Mouse (Mus musculus): ENCODE data around the gene Pfkp.

Gene Pfkp

DNA sequence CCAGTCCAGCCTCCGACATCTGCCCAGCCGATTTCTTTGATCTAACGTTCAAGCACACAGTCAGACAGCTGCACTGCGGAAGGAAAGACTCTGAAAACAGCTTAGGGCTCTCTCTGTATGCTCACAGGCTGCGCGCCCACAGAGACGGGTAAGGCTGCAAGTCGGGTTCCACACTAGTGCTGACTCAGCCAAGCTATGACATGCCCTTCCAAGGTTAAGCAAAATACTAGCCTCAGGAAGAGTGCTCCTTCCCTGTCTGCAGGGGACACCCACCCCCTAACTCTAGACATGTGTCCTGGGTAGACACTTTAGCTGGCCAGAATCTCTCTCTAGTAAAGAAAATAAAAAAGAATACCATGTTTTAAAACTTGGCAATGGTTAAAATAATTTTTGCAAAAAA lies 48.0 kb downstream of the Pfkp start:
- no peak for DNase-seq

DNA sequence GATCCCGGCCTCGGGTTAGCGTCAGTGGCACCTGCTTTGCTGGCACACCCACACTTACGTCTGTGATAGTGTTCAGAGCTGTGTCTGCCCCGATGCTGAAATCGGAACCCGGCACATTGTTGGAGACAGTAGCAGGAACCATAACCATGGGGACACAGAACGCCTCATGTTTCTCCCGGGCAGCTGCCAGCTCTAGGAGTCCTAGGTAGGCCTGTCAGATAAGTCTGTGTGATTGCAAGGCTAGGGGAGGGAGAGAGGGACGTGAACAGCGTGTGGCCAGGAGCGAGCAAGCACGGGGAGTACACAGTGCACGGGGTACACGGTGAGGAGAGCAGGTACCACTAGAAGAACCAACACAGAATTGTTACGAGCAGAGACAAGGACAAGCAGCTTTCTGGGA lies 50.8 kb downstream of the Pfkp start:
- DNase-seq, result no peak

DNA sequence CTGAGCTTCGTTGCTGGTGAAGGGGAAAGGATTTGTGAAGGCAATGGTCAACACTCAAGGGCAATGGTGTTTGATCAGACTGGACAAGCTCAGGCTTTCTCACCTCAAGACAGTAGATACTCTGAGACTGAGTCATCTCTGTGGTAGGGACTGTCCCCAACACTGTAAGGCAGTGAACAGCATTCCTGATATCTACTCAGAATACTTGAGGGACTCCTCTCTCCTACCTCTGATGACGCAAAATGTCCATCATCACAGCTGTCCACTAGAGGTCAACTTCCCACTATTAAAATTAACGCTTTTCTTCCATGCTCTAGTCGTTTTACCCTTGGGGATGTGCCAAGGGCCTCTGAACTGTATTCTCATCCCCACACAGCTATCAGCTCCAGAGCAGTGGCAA lies 53.2 kb downstream of the Pfkp start:
- no peak for DNase-seq

DNA sequence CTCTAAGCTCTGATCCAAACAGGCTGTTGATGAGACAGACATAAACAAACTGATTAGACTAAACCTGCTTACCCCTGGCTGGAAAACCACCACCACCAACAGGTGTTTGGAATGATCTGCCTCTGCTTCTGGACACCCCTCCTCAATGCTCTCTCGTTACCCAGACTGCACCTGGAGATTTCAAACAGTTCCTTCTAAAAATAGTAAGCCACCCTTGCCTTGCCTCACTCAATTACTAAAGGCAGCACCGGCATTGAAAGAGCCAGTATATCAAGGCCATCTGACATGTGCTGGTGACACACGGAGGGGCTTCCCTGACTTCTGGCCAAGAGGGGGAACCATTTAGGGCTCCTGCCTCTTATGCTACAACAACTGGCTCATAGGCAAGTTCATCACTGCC lies 57.7 kb downstream of the Pfkp start:
- DNase-seq, result peak; percentile 9

DNA sequence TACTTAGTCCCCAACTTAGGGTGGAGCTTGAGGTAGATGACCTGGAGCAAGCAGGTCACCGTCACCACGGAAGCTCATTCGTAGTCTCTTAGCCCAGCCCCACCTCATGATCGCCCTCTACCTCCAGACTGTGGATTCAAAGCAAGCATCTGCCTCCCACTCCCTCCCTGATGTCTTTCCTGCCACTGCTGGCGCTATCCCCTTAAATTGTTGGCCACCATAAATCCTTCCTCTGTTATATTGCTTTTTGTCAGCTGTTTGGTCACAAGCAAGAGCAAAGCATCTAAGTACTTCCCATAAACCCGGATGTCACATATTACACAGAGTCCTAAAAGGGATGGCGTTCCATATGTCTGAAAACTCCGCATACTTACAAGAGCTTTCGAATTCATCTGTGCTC lies 62.6 kb downstream of the Pfkp start:
- no peak for DNase-seq

DNA sequence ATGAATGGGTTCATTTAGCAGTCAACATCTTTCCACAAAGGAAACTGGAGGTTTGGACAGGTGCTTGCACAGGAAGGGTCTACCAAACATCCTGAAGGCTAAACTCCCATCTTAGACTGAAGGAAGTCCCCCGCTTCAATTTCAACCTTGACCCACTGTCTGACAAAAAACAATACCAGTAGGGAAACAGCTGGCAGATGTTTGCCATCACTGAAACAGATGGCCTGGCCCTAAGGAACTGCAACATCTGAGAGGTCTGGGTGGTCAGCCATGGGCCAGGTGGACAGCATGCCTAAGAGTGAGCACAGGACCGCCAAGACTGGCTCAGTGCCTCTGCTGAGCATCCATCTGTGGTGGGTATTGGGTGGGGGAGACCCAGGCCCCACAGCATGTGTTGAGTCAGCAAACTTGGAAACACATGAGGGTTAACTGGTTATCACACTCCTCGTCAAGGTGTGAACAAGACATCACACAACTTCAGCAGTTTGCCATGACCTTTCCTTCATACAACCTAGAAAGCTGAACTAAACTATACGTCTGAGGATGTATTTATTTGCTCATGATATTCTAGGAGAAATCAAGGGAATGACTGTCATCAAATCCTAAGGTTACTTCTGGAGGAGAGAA lies 65.0 kb downstream of the Pfkp start:
- DNase-seq, result no peak

DNA sequence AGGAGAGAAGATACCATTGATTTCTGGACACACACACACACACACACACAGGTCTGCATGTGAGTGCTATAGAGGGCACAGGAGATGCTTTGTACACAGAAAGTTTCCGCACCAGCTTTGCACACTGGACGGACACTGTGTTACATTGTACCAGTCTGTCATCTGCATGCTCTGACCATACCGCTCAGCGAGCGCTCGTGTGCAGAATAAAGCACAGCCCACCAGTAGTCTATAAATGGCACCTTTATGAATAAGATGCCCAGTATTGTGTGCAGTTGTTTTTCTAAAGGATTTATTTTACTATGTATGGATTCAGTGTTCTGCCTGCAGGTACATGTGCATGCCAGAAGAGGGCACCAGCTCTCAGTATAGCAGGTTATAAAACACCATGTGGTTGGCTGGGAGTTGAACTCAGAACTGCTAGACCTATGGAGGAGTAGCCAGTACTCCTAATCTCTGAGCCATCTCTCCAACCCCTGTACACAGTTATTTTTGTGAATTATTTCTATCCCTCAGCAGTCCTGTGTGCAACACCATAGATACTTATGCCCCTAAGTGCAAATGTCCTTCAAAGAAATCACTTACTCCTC lies 72.6 kb downstream of the Pfkp start:
- DNase-seq, result peak; percentile 34

DNA sequence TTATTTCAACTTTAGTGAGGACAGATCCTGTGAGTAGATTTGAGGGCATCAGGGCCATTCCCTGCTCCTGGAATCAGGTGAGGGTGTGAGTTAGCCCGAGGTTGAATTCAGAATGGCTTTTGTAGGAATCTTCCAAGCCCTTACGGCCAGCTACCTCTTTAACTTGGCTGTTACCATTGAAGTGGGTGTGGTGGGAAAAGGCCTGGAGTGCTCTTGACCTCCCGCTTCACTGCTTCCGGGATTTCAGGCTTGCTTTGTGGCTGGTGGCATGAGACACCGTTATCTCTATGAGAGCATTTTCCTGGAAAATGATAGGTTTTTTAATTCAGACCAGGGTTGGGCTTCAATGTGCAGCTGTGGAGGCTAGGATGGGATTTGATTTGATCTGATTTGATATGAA lies 83.0 kb downstream of the Pfkp start:
- no peak for DNase-seq

DNA sequence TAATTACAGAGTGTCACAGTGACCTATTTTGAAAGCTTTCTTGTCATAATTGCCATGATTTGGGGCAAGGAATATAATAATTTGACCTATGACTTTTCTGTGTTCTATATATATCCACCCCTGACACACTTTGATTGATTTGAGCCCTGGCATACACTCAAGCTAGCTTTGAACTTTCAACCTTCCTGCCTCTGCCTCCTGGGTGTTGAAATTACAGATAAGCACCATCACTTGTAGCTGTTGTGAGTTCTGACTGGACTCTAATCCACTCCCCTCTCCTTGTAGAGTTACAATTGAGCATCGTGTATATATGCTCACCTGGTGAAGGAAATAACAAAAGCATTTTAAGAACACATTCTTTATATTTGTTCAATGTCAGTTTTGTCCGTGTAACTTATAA lies 86.2 kb downstream of the Pfkp start:
- DNase-seq, result no peak

DNA sequence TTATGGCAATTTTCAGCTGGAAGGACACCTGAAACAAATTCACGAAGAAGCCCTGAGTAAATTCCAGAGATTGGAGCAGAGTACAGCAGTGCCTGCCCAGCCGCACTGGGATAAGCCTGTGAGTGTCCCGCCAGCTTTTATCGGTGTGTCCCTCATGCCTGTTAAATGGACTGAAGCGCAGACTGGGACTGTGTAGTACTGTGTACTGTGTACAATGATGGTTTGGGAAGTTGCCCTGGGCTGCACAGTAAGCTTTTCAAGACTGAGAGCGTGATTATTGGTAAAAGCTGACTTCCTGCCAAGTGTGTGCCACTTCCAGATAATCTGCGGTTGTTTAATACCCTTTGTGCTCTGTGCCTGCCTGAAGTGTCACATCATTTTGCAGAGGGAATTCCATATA lies 90.8 kb downstream of the Pfkp start:
- DNase-seq, result no peak

DNA sequence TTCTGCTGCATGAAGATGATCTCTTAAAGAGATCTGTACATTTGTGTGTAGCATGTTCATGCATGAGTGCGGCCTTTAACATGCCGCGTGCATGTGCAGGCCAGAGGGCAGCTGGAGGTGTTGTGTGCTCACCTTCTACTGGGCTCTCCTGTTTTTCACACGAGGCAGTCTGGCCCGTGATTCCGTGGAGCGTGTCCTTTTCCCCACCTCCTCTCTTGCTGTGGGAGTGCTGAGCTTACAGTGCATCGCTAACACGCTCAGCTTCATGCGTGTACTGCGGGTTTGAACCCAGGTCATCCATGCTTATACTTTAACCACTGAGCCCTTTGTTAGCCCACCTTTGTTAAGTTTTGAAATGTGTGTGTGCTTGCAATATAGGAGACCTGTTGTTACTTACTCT lies 92.9 kb downstream of the Pfkp start:
- no peak for DNase-seq

DNA sequence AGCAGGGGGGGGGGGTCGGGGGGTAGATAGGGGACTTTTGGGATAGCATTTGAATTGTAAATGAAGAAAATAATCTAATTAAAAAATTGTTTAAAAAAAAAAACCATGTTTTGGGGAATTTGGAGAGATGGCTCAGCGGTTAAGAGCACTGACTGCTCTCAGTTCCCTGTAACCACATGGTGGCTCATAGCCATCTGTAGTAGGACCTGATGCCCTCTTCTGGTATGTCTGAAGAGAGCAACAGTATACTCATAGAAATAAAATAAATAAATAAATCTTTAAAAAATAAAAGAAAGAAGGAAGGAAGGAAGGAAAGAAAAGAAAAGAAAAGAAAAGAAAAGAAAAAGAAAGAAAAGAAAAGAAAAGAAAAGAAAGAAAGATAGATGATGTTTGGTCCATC lies 94.9 kb downstream of the Pfkp start:
- DNase-seq, result no peak

DNA sequence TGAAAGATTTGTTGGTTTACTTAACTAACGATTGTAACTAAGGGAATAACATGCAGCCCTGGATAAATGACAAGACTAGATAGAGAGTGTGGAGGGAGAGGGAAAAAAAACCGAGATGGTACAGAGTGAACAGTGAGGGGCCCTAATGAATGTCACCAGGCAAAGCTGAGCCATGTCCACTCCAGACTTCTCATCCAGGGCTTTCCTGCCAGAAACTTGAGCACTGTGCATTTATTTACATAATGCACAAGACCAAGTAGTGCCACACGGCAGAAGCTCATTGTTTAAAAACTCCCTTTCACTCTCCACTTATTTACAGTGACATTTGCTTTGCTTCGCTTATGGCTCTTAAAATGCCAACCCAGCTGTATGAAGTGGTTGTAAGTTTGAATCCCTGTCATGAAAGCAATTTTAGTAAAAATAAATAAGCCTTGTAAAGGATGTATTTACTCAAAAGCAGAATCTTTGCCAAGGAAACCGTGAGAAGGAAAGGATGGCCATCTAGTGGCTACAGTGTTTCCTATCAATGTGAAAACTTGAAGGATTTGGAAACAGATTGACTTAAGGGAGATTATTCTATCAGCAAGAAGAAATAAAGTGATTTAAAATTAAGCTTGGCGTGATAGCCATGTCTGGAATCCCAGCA lies 113.2 kb downstream of the Pfkp start:
- DNase-seq, result no peak

DNA sequence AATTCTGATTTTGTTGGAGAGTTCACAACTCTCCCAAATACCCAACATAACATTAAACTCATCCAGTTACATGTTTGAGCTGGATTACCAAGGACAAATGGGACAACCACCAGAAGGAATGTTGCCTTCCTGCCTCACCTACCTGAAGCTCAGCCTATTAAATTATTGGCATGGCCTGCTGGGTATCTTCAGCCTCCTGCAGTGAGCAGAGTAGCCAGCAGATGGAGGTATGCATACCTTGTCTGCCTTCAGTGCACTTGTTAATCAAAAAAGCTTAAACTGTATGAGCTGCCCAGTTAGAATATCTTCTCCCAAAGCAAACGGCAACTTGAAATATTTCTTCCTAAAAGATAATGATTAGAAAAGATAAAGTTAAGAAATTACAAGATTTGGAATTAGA lies 115.9 kb downstream of the Pfkp start:
- DNase-seq, result no peak

Measured in retina, postnatal 1 day (tissue).